Mouse (Mus musculus) heart, embryonic 11.5 days (tissue): ENCODE measurements around the gene Ntan1. TPM values are rescaled to one million over a fixed set of nuclear protein-coding genes. Genes with fewer than 3 reads are reported as not detected.

Source experiments
- ATAC-seq: fragments of 200-750 bp; cut with Nextera tagmentation; replicated peaks from 2 replicates; pipeline ENCODE4 v1.8.0; 2017; ENCODE audit warnings: moderate library complexity; ENCODE audit not compliant: insufficient number of reproducible peaks, low FRiP score, low TSS enrichment
- H3K27ac ChIP-seq: fragments of 300-500 bp; sonication (generic); 2 replicates; pipeline ENCODE4 v1.5.1; 2014; ENCODE audit warnings: mild to moderate bottlenecking, low read depth, low read length
- H3K27me3 ChIP-seq: fragments of 300-500 bp; sonication (generic); 2 replicates; pipeline ENCODE4 v1.6.1; 2014; ENCODE audit warnings: mild to moderate bottlenecking, low read length, mixed read lengths; ENCODE audit not compliant: control insufficient read depth, insufficient read depth
- H3K36me3 ChIP-seq: fragments of 300-500 bp; sonication (generic); 2 replicates; pipeline ENCODE4 v1.6.1; 2014; ENCODE audit warnings: mild to moderate bottlenecking, low read length, moderate library complexity, mixed read lengths; ENCODE audit not compliant: control insufficient read depth, insufficient read depth
- H3K4me1 ChIP-seq: fragments of 300-500 bp; sonication (generic); 2 replicates; pipeline ENCODE4 v1.6.1; 2014; ENCODE audit warnings: low read length; ENCODE audit not compliant: control insufficient read depth, insufficient read depth
- H3K4me2 ChIP-seq: fragments of 300-500 bp; sonication (generic); 2 replicates; pipeline ENCODE4 v1.6.1; 2014; ENCODE audit warnings: mild to moderate bottlenecking, moderate library complexity
- H3K4me3 ChIP-seq: fragments of 300-500 bp; sonication (generic); 2 replicates; pipeline ENCODE4 v1.5.1; 2014; ENCODE audit warnings: low read depth, low read length
- H3K9ac ChIP-seq: fragments of 300-500 bp; sonication (generic); 2 replicates; pipeline ENCODE4 v1.6.1; 2014; ENCODE audit warnings: mild to moderate bottlenecking, low read depth, low read length, moderate library complexity
- H3K9me3 ChIP-seq: fragments of 300-500 bp; sonication (generic); replicated peaks from 2 replicates; pipeline ENCODE4 v1.6.1; 2016; ENCODE audit warnings: low read length; ENCODE audit not compliant: control insufficient read depth
- WGBS: fragments of 180-500 bp; shearing (Covaris S2); extraction: QIAGEN DNeasy Blood & Tissue Kit; methylation state at CpG from one replicate; pipeline ENCODE4 v1.1.7; 2014; ENCODE audit not compliant: insufficient replicate concordance; 5-methylcytosine and 5-hydroxymethylcytosine counted together
- microRNA-seq: library from miRNA; unstranded; fragments of <30 nt; microRNA quantifications from one replicate; pipeline ENCODE4, GENCODE M21; 2016; ENCODE audit warnings: borderline number of aligned reads
- polyA plus RNA-seq: library from polyadenylated mRNA; unstranded; fragments of >200 nt; fragmentation: Nextera tagmentation; extraction: Ambion mirVana; gene quantifications from 2 replicates; pipeline ENCODE4 v1.2.1, GENCODE M21; 2014

The Ntan1 gene
- polyA plus RNA-seq, 1 experiment from 2014 or later: 149 TPM

GRCm38 (mm10) chr16:13867910-13868514 is 49.4 kb downstream of the Ntan1 start:
- ATAC-seq: peak; percentile 52; the same call in 1 of the 2 replicates
- Histone ChIP-seq H3K4me3 (peak overlapping the region; percentile 42), H3K36me3 (0 out of 2 replicates have a peak, but pooled peaks cover 8% of the 10 kb centered on the region), H3K27me3 (no peaks in the 10 kb centered on the region), H3K9ac (peak overlapping the region; percentile 2), H3K4me1 (0 out of 2 replicates have a peak, but pooled peaks cover 4% of the 10 kb centered on the region), H3K9me3 (no peaks in the 10 kb centered on the region), H3K27ac (no peak overlapping the region; the same call in 1 of the 2 replicates), H3K4me2 (peak overlapping the region; percentile 57)
- WGBS: 10% methylated on average over 42 of the region's 42 CpGs

GRCm38 (mm10) chr16:13875483-13875882 is 56.8 kb downstream of the Ntan1 start:
- 73% methylated on average over 4 of the region's 4 CpGs for WGBS
- Histone ChIP-seq H3K4me2 (no peak overlapping the region), H3K9me3 (no peaks in the 10 kb centered on the region), H3K4me3 (no peak overlapping the region), H3K36me3 (0 out of 2 replicates have a peak, but pooled peaks cover 8% of the 10 kb centered on the region), H3K27ac (no peak overlapping the region), H3K9ac (no peak overlapping the region), H3K27me3 (no peaks in the 10 kb centered on the region), H3K4me1 (no peaks in the 10 kb centered on the region)
- no peak for ATAC-seq

- no peaks in the 10 kb centered on the region for H3K4me1 ChIP-seq
- H3K9ac ChIP-seq: no peak overlapping the region
- H3K4me2 ChIP-seq: no peak overlapping the region
- no peaks in the 10 kb centered on the region for H3K27me3 ChIP-seq
- ATAC-seq: no peak
- H3K27ac ChIP-seq: no peak overlapping the region
- H3K4me3 ChIP-seq: no peak overlapping the region
- WGBS: 49% methylated on average over 3 of the region's 3 CpGs
- H3K36me3 ChIP-seq: 0 out of 2 replicates have a peak, but pooled peaks cover 2% of the 10 kb centered on the region
- no peaks in the 10 kb centered on the region for H3K9me3 ChIP-seq
Measured at GRCm38 (mm10) chr16:13883094-13883774, 64.6 kb downstream of the Ntan1 start.

Small RNAs within 50 kb of the gene (microRNA-seq; reads per million reads assigned to microRNA genes)
- not detected for gene Gm27734

Other genes starting within 250 kb of the Ntan1 start
- 24.4 and 28.9 TPM in 2 replicates for gene Parn, start 150.7 kb upstream of the Ntan1 start, polyA plus RNA-seq
- 35.9 and 37.2 TPM in 2 replicates for gene Bfar, start 147.0 kb upstream of the Ntan1 start, polyA plus RNA-seq
- gene 3110001I22Rik, start 146.9 kb upstream of the Ntan1 start, polyA plus RNA-seq: 3.4 and 4.4 TPM in 2 replicates
- gene Pla2g10, start 87.9 kb upstream of the Ntan1 start, polyA plus RNA-seq: not detected in 2 replicates
- gene Rrn3, start 38.1 kb upstream of the Ntan1 start, polyA plus RNA-seq: 54.9 and 58.7 TPM in 2 replicates
- gene Pdxdc1, start 84.3 kb downstream of the Ntan1 start, polyA plus RNA-seq: 64.6 and 74.2 TPM in 2 replicates
- 1.6 and 2.1 TPM in 2 replicates for gene Mpv17l, start 84.3 kb downstream of the Ntan1 start, polyA plus RNA-seq
- 0.92 and 1.3 TPM in 2 replicates for gene 2900011O08Rik, start 167.8 kb downstream of the Ntan1 start, polyA plus RNA-seq
- gene Ifitm7, start 168.0 kb downstream of the Ntan1 start, polyA plus RNA-seq: not detected in 2 replicates